Mouse (Mus musculus) left cerebral cortex, adult 18-20 months (tissue): ENCODE results near the gene Pigx. TPM values are rescaled to one million over a fixed set of nuclear protein-coding genes. Genes with fewer than 3 reads are reported as not detected.
"Not testable (repeated sequence)": the region's sequence is repeated elsewhere in the genome, so short reads cannot be mapped to it uniquely, and the experiment has no call there.

Experiments
- DNase-seq, 2 experiments: peaks; one replicate each; pipeline ENCODE4 v3.0.0; 2021 to 2022; ENCODE audit warnings: low spot score in 2 of 2, mixed read lengths in 1 of 2
- total RNA-seq, 2 experiments: library from RNA; stranded (reverse); gene quantifications; 2 replicates each; pipeline ENCODE4 v1.2.3; 2021

The Pigx gene
- total RNA-seq, 2 experiments from 2014 or later, result 25.5 to 25.8 TPM

GRCm38 (mm10) chr16:32110951-32111699 is 11.6 kb upstream of the Pigx start:
- DNase-seq, result no peak

GRCm38 (mm10) chr16:32108578-32108977 is 9.0 kb upstream of the Pigx start:
- DNase-seq, result no peak

DNA sequence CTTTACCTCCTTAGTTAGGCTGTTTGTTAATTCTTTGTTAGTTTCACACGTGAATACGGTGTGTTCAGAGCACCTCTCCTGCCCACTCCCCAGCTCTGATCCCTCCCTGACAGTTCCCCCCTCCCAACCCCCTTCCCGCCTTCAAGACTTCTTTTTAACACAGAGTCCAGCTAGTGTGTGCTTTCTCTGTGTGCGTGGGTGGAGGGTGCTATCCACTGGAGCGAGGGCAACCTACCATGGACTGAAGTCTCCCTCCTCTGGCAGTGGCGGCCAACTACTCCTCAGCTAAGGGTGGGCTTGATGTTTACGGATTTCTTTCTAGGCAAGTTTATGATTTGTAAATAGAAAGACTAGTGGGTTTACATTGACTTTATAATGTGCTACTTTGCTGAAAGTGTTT is 8.6 kb upstream of the Pigx start:
- DNase-seq, result no peak

- DNase-seq, result no peak
These were observed 8.0 kb upstream of the Pigx start for GRCm38 (mm10) chr16:32107342-32108045.

- no peak for DNase-seq
These were observed 6.2 kb upstream of the Pigx start for GRCm38 (mm10) chr16:32105698-32106097.

GRCm38 (mm10) chr16:32102295-32102694 is 2.8 kb upstream of the Pigx start:
- no peak for DNase-seq

DNA sequence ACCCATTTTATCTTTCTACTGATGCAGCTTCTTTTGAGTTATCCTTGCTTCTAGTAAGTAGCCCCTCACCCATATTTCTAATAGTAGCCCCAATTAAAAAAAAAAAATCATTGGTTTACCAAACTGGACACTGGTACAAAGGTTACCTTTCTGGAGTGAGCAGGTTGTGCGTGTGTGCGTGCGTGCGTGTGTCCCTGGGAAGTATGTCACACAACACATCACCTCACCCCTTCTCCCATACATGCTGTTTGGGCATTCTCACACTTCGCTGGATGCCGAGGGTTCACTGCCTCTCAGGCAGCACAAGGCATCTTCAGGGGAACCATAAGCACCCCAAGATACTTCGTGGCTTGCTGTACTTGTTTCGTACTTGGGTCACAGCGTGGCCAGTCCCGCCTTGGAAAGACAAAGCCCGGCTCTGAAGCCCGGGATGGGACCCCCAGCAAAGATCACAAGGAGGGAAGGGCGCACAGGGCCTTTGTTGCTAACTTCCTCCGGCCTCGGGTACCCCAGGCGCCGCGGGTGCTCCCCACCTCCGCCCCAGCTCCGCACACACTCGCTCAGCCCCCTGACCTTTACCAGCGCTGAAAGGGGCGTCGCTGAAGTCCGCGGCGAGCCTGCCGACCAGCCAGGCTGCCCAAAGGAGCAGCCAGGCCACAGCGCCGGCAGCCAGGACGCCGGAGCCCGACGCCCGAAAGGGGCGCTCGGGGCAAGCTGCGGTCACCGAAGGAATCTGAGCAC is 473 bp downstream of the Pigx start:
- DNase-seq, result peak in 1 of 2 experiments; percentile 12

DNA sequence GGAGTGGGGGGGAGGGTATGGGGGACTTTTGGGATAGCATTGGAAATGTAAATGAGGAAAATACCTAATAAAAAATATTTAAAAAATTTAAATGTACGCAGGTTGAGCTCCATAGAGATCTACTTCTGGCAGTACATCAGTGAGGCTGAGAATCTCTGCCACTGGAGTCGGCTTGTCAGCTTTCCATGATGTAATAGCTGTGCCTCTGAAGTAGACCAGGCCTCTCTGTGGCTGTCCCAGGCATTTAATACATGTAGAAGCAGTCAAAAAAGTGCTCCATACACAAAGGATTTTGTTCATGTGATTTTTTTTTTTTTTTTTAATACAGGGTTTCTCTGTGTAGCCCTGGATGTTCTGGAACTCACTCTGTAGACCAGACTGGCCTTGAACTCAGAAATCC is 1.8 kb downstream of the Pigx start:
- DNase-seq, result not testable (repeated sequence)

GRCm38 (mm10) chr16:32091466-32091865 is 8.1 kb downstream of the Pigx start:
- no peak for DNase-seq

DNA sequence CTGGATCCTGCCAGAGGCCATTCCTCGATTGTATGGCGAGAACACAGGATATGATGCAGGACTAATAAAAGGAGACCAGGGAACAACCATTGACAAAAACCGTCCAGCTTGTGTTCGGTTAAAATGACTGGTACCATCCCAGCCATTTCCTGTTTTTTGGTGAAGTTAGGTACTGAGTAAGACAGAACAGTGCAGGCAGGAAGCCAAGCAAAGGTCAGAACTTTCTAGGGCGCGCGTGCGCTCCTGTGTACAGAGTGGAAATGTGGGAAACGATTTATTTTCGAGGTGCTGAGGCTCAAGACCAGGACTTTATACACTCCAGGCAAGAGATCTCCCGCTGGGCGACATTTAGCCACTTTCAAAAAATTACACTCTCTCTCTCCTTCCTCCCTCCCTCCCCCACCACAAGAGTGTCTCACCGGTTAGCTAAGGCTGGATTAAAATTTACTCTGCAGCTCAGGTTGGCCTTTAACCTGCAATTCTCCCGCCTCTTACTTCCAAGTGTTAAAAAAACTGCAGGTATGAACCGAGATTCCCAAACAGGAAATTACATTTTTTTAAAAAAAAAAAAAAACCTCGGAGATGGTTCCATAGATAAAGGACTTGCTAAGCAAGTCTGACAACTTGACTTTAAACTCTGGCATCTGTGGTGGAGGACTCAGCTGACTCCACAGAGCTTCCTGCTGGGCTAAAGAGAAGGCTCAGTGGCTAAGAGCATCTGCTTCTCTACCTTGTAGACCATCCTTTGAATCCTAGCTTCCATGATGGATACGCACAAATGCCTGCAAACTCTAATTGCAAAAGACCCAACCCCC is 11.7 kb downstream of the Pigx start:
- no peak for DNase-seq

- DNase-seq, result peak; percentile 77 to 82
These were observed 20.5 kb downstream of the Pigx start, which contains the start of gene Pak2 for GRCm38 (mm10) chr16:32078991-32079511. Gene Pak2 (minus strand): TSS chr16:32079342.

GRCm38 (mm10) chr16:32078408-32078990 is 21.0 kb downstream of the Pigx start:
- peak; percentile 11 to 29 for DNase-seq

GRCm38 (mm10) chr16:32077648-32078407 is 21.7 kb downstream of the Pigx start:
- no peak for DNase-seq

GRCm38 (mm10) chr16:32076406-32076805 is 23.1 kb downstream of the Pigx start:
- no peak for DNase-seq

- no peak for DNase-seq
These were observed 23.8 kb downstream of the Pigx start for GRCm38 (mm10) chr16:32075762-32076161.

GRCm38 (mm10) chr16:32070070-32070469 is 29.5 kb downstream of the Pigx start:
- not testable (repeated sequence) for DNase-seq

DNA sequence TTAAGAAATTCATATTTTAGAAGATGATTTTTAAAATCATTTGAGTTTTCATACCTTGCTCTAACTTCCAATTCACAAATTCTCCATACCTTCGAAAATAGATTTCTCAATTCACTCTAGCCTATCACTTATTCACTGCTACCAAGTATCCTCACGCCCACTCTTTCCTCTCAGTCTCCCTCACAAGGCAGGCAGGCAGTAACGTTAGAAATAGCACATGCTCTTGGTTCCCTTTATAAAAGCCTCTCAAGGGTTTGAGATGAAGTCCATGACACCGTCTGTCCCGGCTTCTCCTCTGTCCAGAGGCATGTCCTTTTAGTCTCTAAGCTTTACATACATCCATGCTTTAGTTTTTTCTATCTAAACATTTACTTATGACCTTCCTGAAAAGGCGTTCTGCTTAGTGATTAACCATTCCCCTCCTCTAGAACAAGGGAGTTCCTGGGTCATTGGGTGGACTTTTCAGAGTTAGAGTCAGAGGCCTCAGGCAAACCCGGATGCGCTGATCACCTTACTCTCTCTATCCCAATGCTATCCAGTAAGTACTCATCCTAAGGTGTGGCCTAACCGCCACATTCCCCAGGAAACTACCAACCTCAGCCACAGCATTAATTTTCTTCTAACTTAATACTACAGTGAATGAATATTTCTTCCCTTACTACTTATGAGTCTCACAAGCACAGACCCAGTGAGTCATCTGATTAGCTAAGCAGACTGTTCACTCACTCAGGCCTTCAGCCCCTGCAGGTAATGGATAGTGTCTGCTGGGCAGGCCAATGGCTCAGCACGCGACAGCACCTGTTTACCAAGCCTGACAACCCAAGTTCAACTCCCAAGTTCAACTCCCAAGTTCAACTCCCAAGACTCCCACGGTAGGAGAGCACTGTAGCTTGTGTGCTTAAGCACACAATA is 30.9 kb downstream of the Pigx start:
- no peak for DNase-seq

- DNase-seq, result no peak
These were observed 32.6 kb downstream of the Pigx start for GRCm38 (mm10) chr16:32066899-32067298.

- no peak for DNase-seq
These were observed 35.6 kb downstream of the Pigx start for GRCm38 (mm10) chr16:32063900-32064299.
